Mouse (Mus musculus) retina, adult 2 months (tissue): ENCODE measurements at regions not wholly inside any gene's neighbourhood (a gene's known extent, or its start where the extent isn't known, plus 50 kb on each side); places are given as distances from the start of the nearest gene placed in this dataset.
A peak's percentile ranks its signal among the peaks of the same experiment; 100 is the strongest.
"Not testable (repeated sequence)": the region's sequence is repeated elsewhere in the genome, so short reads cannot be mapped to it uniquely, and the experiment has no call there.

Experiments used
- DNase-seq: peaks from one replicate; pipeline ENCODE4 v3.0.0-alpha.2; 2012; ENCODE audit warnings: low read depth, low spot score

GRCm38 (mm10) chr9:78769168-78769567 lies 153.8 kb downstream of the Cd109 start:
- no peak for DNase-seq

- DNase-seq = no peak
Measured at GRCm38 (mm10) chr9:78773936-78774335, 158.6 kb downstream of the Cd109 start.

- no peak for DNase-seq
Measured at GRCm38 (mm10) chr9:78775462-78775861, 160.1 kb downstream of the Cd109 start.

- DNase-seq = no peak
Measured at GRCm38 (mm10) chr9:78780595-78780994, 165.2 kb downstream of the Cd109 start.

GRCm38 (mm10) chr9:78782297-78782696 lies 167.0 kb downstream of the Cd109 start:
- DNase-seq = no peak

GRCm38 (mm10) chr9:78782860-78783259 lies 167.5 kb downstream of the Cd109 start:
- no peak for DNase-seq

- peak; percentile 20 for DNase-seq
Measured at GRCm38 (mm10) chr9:78787866-78788265, 172.5 kb downstream of the Cd109 start.

- no peak for DNase-seq
Measured at GRCm38 (mm10) chr9:78789703-78790102, 174.4 kb downstream of the Cd109 start.

- DNase-seq = no peak
Measured at GRCm38 (mm10) chr9:78790155-78790554, 174.8 kb downstream of the Cd109 start.

GRCm38 (mm10) chr9:78795801-78796200 lies 180.5 kb downstream of the Cd109 start:
- DNase-seq = no peak

- DNase-seq = no peak
Measured at GRCm38 (mm10) chr9:78817221-78817620, 201.9 kb downstream of the Cd109 start.

- DNase-seq = not testable (repeated sequence)
Measured at GRCm38 (mm10) chr9:78821554-78822212, 206.3 kb downstream of the Cd109 start.

GRCm38 (mm10) chr9:78844969-78845683 lies 229.8 kb downstream of the Cd109 start:
- no peak for DNase-seq

- no peak for DNase-seq
Measured at GRCm38 (mm10) chr9:78846110-78846509, 230.8 kb downstream of the Cd109 start.

GRCm38 (mm10) chr9:78847890-78848563 lies 232.7 kb downstream of the Cd109 start:
- DNase-seq = no peak

- not testable (repeated sequence) for DNase-seq
Measured at GRCm38 (mm10) chr9:78848564-78848893, 233.2 kb downstream of the Cd109 start.

GRCm38 (mm10) chr9:78856981-78857380 lies 241.6 kb downstream of the Cd109 start:
- no peak for DNase-seq

GRCm38 (mm10) chr9:78859956-78860355 lies 244.6 kb downstream of the Cd109 start:
- no peak for DNase-seq

- no peak for DNase-seq
Measured at GRCm38 (mm10) chr9:78872561-78872960, 257.2 kb downstream of the Cd109 start.

- no peak for DNase-seq
Measured at GRCm38 (mm10) chr9:78879955-78880642, 264.8 kb downstream of the Cd109 start.

GRCm38 (mm10) chr9:78880643-78881306 lies 265.4 kb downstream of the Cd109 start:
- DNase-seq = no peak
